Mouse (Mus musculus) hindlimb bud, embryonic 11.5 days (tissue): Measurements from ENCODE around the gene Vps8.

Source experiments
- DNase-seq: peaks from one replicate; pipeline ENCODE4 v3.0.0-alpha.2; 2012; ENCODE audit warnings: low read depth, low spot score; ENCODE audit errors: extremely low spot score

Gene Vps8

GRCm38 (mm10) chr16:21620630-21621029 lies 197.7 kb downstream of the Vps8 start:
- DNase-seq: no peak

GRCm38 (mm10) chr16:21625784-21626634 lies 203.1 kb downstream of the Vps8 start:
- no peak for DNase-seq

GRCm38 (mm10) chr16:21627248-21627647 lies 204.3 kb downstream of the Vps8 start:
- DNase-seq: no peak

GRCm38 (mm10) chr16:21628061-21628591 lies 205.2 kb downstream of the Vps8 start:
- no peak for DNase-seq

GRCm38 (mm10) chr16:21630614-21631013 lies 207.7 kb downstream of the Vps8 start:
- no peak for DNase-seq

- no peak for DNase-seq
Measured at GRCm38 (mm10) chr16:21631815-21632222, 208.9 kb downstream of the Vps8 start.

- no peak for DNase-seq
Measured at GRCm38 (mm10) chr16:21634460-21634859, 211.5 kb downstream of the Vps8 start.

GRCm38 (mm10) chr16:21636156-21636853 lies 213.4 kb downstream of the Vps8 start:
- DNase-seq: no peak

GRCm38 (mm10) chr16:21637201-21637819 lies 214.4 kb downstream of the Vps8 start:
- no peak for DNase-seq

- no peak for DNase-seq
Measured at GRCm38 (mm10) chr16:21640766-21641499, 218.0 kb downstream of the Vps8 start.

- no peak for DNase-seq
Measured at GRCm38 (mm10) chr16:21641944-21642343, 219.0 kb downstream of the Vps8 start.

- no peak for DNase-seq
Measured at GRCm38 (mm10) chr16:21642906-21643305, 220.0 kb downstream of the Vps8 start.

- no peak for DNase-seq
Measured at GRCm38 (mm10) chr16:21643621-21644041, 220.7 kb downstream of the Vps8 start.

- no peak for DNase-seq
Measured at GRCm38 (mm10) chr16:21644066-21644561, 221.2 kb downstream of the Vps8 start.

GRCm38 (mm10) chr16:21644574-21644973 lies 221.7 kb downstream of the Vps8 start:
- no peak for DNase-seq

- DNase-seq: no peak
Measured at GRCm38 (mm10) chr16:21645915-21646314, 223.0 kb downstream of the Vps8 start.

GRCm38 (mm10) chr16:21646496-21646895 lies 223.6 kb downstream of the Vps8 start:
- DNase-seq: no peak

GRCm38 (mm10) chr16:21648800-21649199 lies 225.9 kb downstream of the Vps8 start:
- DNase-seq: no peak

GRCm38 (mm10) chr16:21650289-21650688 lies 227.4 kb downstream of the Vps8 start:
- no peak for DNase-seq

- no peak for DNase-seq
Measured at GRCm38 (mm10) chr16:21651161-21651560, 228.2 kb downstream of the Vps8 start.

GRCm38 (mm10) chr16:21653151-21653550 lies 230.2 kb downstream of the Vps8 start:
- no peak for DNase-seq
